Comparison of ENCODE assay signal across 18 mouse cellular contexts in the genomic region with DNA sequence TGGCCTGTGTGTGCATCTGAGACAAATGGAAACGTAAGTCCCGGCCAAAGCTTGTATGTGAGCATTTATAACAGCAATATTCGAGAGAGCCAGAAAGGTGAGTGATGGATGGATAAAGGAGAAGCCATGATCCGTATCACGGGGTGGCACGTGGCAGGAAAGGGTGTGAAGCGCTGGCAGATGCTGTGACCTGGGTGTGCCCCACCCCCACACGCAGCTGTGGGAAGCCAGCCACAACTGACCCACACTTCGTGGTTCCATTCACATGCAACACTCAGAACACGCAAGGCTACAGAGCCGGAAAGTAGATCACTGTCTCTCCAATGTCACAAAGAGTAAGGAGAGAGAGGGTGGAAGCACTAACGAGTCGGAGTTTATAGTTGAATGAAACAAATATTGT.
"Had no signal": no experiment of that assay in that cellular context is flagged by ENCODE, and none has a peak within 500 bp of the region (broad histone marks: within the 10 kb centered on the region; RNA-seq: fewer than 3 reads in every experiment).

No protein-coding gene starts in this region.

- H3K4me3 ChIP-seq: liver, embryonic 13.5 days; liver, embryonic 15.5 days; lung, embryonic 15.5 days; megakaryocyte, embryonic 14.5 days; midbrain, embryonic 13.5 days; midbrain, embryonic 15.5 days; neural tube, embryonic 12.5 days had no signal

- H3K9me3 ChIP-seq: liver, embryonic 13.5 days; liver, embryonic 15.5 days; lung, embryonic 15.5 days; midbrain, embryonic 13.5 days; midbrain, embryonic 15.5 days; neural tube, embryonic 12.5 days had no signal

- H3K9ac ChIP-seq: liver, embryonic 13.5 days; liver, embryonic 15.5 days; liver, postnatal 0 days; lung, embryonic 15.5 days; midbrain, embryonic 13.5 days; midbrain, embryonic 15.5 days; neural tube, embryonic 12.5 days had no signal

- H3K36me3 ChIP-seq: liver, embryonic 13.5 days; liver, embryonic 15.5 days; lung, embryonic 15.5 days; midbrain, embryonic 13.5 days; midbrain, embryonic 15.5 days; neural tube, embryonic 12.5 days had no signal

- DNase-seq: liver, embryonic 13.5 days; liver, postnatal 0 days; lung, adult 2 months; lung, postnatal 14 days; lung, postnatal 36 days; right cerebral cortex, postnatal 25 days; right cerebral cortex, postnatal 4 days; spleen, adult 18-20 months had no signal

- H3K27me3 ChIP-seq: liver, embryonic 13.5 days; liver, embryonic 15.5 days; lung, embryonic 15.5 days; midbrain, embryonic 13.5 days; midbrain, embryonic 15.5 days; neural tube, embryonic 12.5 days had no signal

- H3K4me1 ChIP-seq: liver, embryonic 13.5 days; liver, embryonic 15.5 days; lung, embryonic 15.5 days; megakaryocyte, embryonic 14.5 days; midbrain, embryonic 13.5 days; midbrain, embryonic 15.5 days; neural tube, embryonic 12.5 days had no signal

- ATAC-seq: liver, postnatal 0 days; lung, postnatal 0 days; midbrain, embryonic 13.5 days; midbrain, embryonic 15.5 days had no signal

- H3K4me2 ChIP-seq: liver, embryonic 11.5 days; liver, embryonic 13.5 days; liver, embryonic 15.5 days; lung, embryonic 15.5 days; midbrain, embryonic 11.5 days; midbrain, embryonic 13.5 days; midbrain, embryonic 15.5 days; neural tube, embryonic 12.5 days had no signal

- H3K27ac ChIP-seq: liver, embryonic 13.5 days; liver, embryonic 15.5 days; lung, embryonic 15.5 days; macrophage; midbrain, embryonic 13.5 days; midbrain, embryonic 15.5 days; neural tube, embryonic 12.5 days had no signal
